Mouse (Mus musculus): ENCODE measurements around the gene Lmf1. TPM values are rescaled to one million over a fixed set of nuclear protein-coding genes. Genes with fewer than 3 reads are reported as not detected.

Gene Lmf1
- total and polyA plus RNA-seq, 3 experiments: 14.0 to 30.5 TPM; not detected in 1

- H3K79me2 ChIP-seq (ENCODE audit: control insufficient read depth, insufficient read depth, low read length, poor library complexity): no peaks in the 10 kb centered on the region
- no peak overlapping the region for H3K4me3 ChIP-seq (ENCODE audit: control insufficient read depth in 1 of 2, insufficient read depth in 1 of 2, low read depth in 2 of 2, low read length in 2 of 2)
- DNase-seq (ENCODE audit: low read depth, low spot score): peak; percentile 15
- no peaks in the 10 kb centered on the region for H3K4me1 ChIP-seq (ENCODE audit: control insufficient read depth in 1 of 2, insufficient read depth in 2 of 2, low read length in 2 of 2)
- H3K27ac ChIP-seq (ENCODE audit: control insufficient read depth, low read depth, low read length): no peak overlapping the region
- H3K9ac ChIP-seq (ENCODE audit: control insufficient read depth, low read depth, low read length, poor library complexity, severe bottlenecking): no peak overlapping the region
- TF ChIP-seq RAD21 (IDR thresholded peaks at IDR 0.05; ENCODE audit: low read depth, low read length) (no peak), KAT2A (conservative IDR thresholded peaks at IDR 0.05; ENCODE audit: low read depth, low read length) (no peak), USF2 (IDR thresholded peaks at IDR 0.05; ENCODE audit: borderline replicate concordance in 1 of 2, insufficient read depth in 1 of 2, low read depth in 1 of 2, low read length in 2 of 2) (no peak), GABPA (IDR thresholded peaks at IDR 0.05; ENCODE audit: low read depth, low read length) (no peak), ZMIZ1 (IDR thresholded peaks at IDR 0.05; ENCODE audit: low read depth, low read length) (no peak), POLR2A (IDR thresholded peaks at IDR 0.05; ENCODE audit: control insufficient read depth in 1 of 2, insufficient read depth in 1 of 2, low read depth in 1 of 2, low read length in 2 of 2, poor library complexity in 1 of 2) (no peak), MAX (IDR thresholded peaks at IDR 0.05; ENCODE audit: low read length) (no peak), UBTF (IDR thresholded peaks at IDR 0.05; ENCODE audit: borderline replicate concordance, insufficient read depth, low read depth, low read length) (no peak), NELFE (IDR thresholded peaks at IDR 0.05; ENCODE audit: low read depth, low read length) (no peak), MAZ (IDR thresholded peaks at IDR 0.05; ENCODE audit: low read depth, low read length) (no peak), ZNF384 (IDR thresholded peaks at IDR 0.05; ENCODE audit: low read depth, low read length) (no peak), SIN3A (IDR thresholded peaks at IDR 0.05; ENCODE audit: low read length) (no peak), BHLHE40 (IDR thresholded peaks at IDR 0.05; ENCODE audit: borderline replicate concordance, low read depth, low read length) (no peak), MYB (IDR thresholded peaks at IDR 0.05; ENCODE audit: low read depth, low read length) (no peak), MYC (IDR thresholded peaks at IDR 0.05; ENCODE audit: low read depth, low read length) (no peak), POLR2AphosphoS2 (IDR thresholded peaks at IDR 0.05; ENCODE audit: low read length) (no peak), SMC3 (IDR thresholded peaks at IDR 0.05; ENCODE audit: low read depth, low read length) (no peak), CHD1 (IDR thresholded peaks at IDR 0.05; ENCODE audit: low read depth, low read length) (no peak), TAL1 (IDR thresholded peaks at IDR 0.05; ENCODE audit: low read length) (no peak)
- H3K27me3 ChIP-seq (ENCODE audit: control insufficient read depth in 1 of 2, insufficient read depth in 2 of 2, low read length in 2 of 2): no peaks in the 10 kb centered on the region
- H3K36me3 ChIP-seq (ENCODE audit: control insufficient read depth in 1 of 2, insufficient read depth in 2 of 2, low read length in 2 of 2): no peaks in the 10 kb centered on the region
- no peaks in the 10 kb centered on the region for H3K9me3 ChIP-seq (replicated peaks; ENCODE audit: insufficient read depth, low read length)
These were observed 31.3 kb downstream of the Lmf1 start for GRCm38 (mm10) chr17:25610151-25610550.

- TF ChIP-seq MYC (IDR thresholded peaks at IDR 0.05; ENCODE audit: low read depth, low read length): no peak
- no peak for TF ChIP-seq POLR2AphosphoS2 (IDR thresholded peaks at IDR 0.05; ENCODE audit: low read length)
- TF ChIP-seq RAD21 (IDR thresholded peaks at IDR 0.05; ENCODE audit: low read depth, low read length): no peak
- TF ChIP-seq CHD2 (IDR thresholded peaks at IDR 0.05; ENCODE audit: low read length): no peak
- no peak for TF ChIP-seq BHLHE40 (IDR thresholded peaks at IDR 0.05; ENCODE audit: borderline replicate concordance, low read depth, low read length)
- no peak for TF ChIP-seq MXI1 (IDR thresholded peaks at IDR 0.05; ENCODE audit: low read depth, low read length)
- no peak for TF ChIP-seq CTCF (IDR thresholded peaks at IDR 0.05 in 2 of 3, conservative IDR thresholded peaks at IDR 0.05 in 1 of 3; ENCODE audit: control insufficient read depth in 1 of 3, insufficient read depth in 1 of 3, low read depth in 2 of 3, low read length in 3 of 3, poor library complexity in 1 of 3, severe bottlenecking in 1 of 3)
- TF ChIP-seq SIN3A (IDR thresholded peaks at IDR 0.05; ENCODE audit: low read length): no peak
- TF ChIP-seq ZNF384 (IDR thresholded peaks at IDR 0.05; ENCODE audit: low read depth, low read length): no peak
- TF ChIP-seq NELFE (IDR thresholded peaks at IDR 0.05; ENCODE audit: low read depth, low read length): no peak
- no peak for TF ChIP-seq TCF12 (IDR thresholded peaks at IDR 0.05; ENCODE audit: low read depth, low read length)
- no peak for TF ChIP-seq E2F4 (IDR thresholded peaks at IDR 0.05; ENCODE audit: borderline replicate concordance, low read depth, low read length)
- TF ChIP-seq MAZ (IDR thresholded peaks at IDR 0.05; ENCODE audit: low read depth, low read length): no peak
- TF ChIP-seq ZKSCAN1 (IDR thresholded peaks at IDR 0.05; ENCODE audit: low read depth, low read length): no peak
- no peak for TF ChIP-seq ETS1 (IDR thresholded peaks at IDR 0.05; ENCODE audit: low read depth, low read length)
- no peak for TF ChIP-seq POLR2AphosphoS5 (IDR thresholded peaks at IDR 0.05; ENCODE audit: borderline replicate concordance, low read depth, low read length)
- TF ChIP-seq ZMIZ1 (IDR thresholded peaks at IDR 0.05; ENCODE audit: low read depth, low read length): no peak
- no peak for TF ChIP-seq USF1 (IDR thresholded peaks at IDR 0.05; ENCODE audit: low read depth, low read length)
- Histone ChIP-seq H3K27ac (ENCODE audit: control insufficient read depth, low read depth, low read length) (no peak overlapping the region), H3K27me3 (ENCODE audit: control insufficient read depth in 1 of 2, insufficient read depth in 2 of 2, low read length in 2 of 2) (no peaks in the 10 kb centered on the region), H3K9me3 (replicated peaks; ENCODE audit: insufficient read depth, low read length) (no peaks in the 10 kb centered on the region), H3K4me3 (ENCODE audit: control insufficient read depth in 1 of 2, insufficient read depth in 1 of 2, low read depth in 2 of 2, low read length in 2 of 2) (no peak overlapping the region), H3K79me2 (ENCODE audit: control insufficient read depth, insufficient read depth, low read length, poor library complexity) (no peaks in the 10 kb centered on the region), H3K36me3 (ENCODE audit: control insufficient read depth in 1 of 2, insufficient read depth in 2 of 2, low read length in 2 of 2) (no peaks in the 10 kb centered on the region), H3K9ac (ENCODE audit: control insufficient read depth, low read depth, low read length, poor library complexity, severe bottlenecking) (no peak overlapping the region), H3K4me1 (ENCODE audit: control insufficient read depth in 1 of 2, insufficient read depth in 2 of 2, low read length in 2 of 2) (no peaks in the 10 kb centered on the region)
- no peak for DNase-seq (ENCODE audit: low read depth, low spot score)
These were observed 33.7 kb downstream of the Lmf1 start for GRCm38 (mm10) chr17:25612537-25612936.
